Mouse (Mus musculus) thymus, postnatal 0 days (tissue): ENCODE data around the gene Stox2. TPM values are rescaled to one million over a fixed set of nuclear protein-coding genes. Genes with fewer than 3 reads are reported as not detected.
A peak's percentile ranks its signal among the peaks of the same experiment; 100 is the strongest.

Experiments used
- DNase-seq: peaks from one replicate; pipeline ENCODE4 v3.0.0-alpha.2; 2015; ENCODE audit warnings: low spot score
- polyA plus RNA-seq: library from polyadenylated mRNA; unstranded; fragments of >200 nt; fragmentation: Nextera tagmentation; extraction: Ambion mirVana; gene quantifications from 2 replicates; pipeline ENCODE4 v1.2.1, GENCODE M21; 2015

Gene Stox2
- polyA plus RNA-seq, 1 experiment from 2014 or later = 2.6 TPM

- no peak for DNase-seq
These were observed 203.0 kb downstream of the Stox2 start for GRCm38 (mm10) chr8:47243016-47243630.

DNA sequence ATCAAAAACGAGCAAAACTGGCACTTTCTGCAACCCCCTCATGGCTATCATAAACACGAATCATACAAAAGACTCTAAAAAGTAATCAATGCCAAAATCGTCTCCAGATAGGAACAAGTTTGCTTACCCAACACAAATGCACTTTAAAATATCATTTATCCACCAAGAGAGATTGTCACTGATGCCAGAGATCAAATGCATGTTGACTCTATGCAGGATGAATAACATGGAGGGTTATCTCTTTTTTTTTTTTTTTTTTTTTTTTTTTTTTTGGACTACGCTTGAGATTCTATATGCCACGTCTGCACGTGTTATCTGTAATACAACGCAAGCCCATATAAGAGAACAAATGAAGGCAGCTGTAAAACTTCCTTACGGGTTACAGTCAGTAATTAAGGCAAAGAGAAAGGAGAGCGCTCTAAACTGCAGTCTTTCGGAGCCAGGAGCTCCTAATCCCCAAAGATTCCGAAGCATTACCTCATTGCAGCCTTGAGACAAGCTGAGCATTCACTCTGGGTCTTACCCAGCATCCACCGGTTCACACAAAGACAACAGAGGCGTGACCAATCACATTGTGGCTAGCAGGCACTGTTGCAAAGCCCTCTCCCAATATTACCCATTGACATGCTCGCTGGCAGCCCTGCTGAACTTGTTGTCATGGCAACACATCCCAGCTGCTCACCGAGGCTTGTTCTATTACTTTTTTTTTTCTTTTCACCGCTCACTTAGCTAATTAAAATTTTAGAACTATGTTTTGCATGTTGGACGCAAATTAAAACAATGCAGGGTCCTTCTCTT is 203.8 kb downstream of the Stox2 start:
- peak; percentile 6 for DNase-seq

DNA sequence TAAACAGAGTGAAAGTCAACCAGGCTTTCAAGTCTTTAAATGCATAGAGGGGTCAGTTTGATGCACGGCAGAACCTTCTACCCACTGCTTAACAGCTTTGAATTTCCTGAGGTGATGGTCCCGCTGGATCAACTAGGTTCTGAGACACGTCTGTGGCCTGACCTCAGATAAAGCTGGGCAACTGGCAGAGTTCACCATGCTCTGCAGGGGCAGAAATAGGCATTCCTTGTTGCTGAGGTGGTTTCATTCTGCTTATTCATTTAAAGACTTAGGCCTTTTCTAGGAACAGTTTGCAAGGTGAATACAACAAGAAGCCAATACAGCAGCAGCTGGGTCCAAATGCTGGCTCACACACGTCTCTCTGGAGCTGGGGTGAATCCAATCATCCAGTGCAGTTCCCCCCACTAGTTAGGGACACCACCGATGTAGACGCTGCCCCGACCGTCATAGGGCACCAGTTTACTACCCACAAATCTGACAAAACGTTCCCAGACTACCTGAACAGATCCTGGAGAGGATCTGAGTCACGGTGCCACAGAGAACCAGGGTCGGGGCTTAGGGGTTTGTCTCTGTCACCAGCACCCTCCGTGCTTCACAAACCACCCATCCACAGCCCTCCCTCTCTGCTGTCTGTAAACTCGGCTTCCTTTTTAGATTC is 204.6 kb downstream of the Stox2 start:
- no peak for DNase-seq

- DNase-seq = no peak
These were observed 205.3 kb downstream of the Stox2 start for GRCm38 (mm10) chr8:47240871-47241270.

DNA sequence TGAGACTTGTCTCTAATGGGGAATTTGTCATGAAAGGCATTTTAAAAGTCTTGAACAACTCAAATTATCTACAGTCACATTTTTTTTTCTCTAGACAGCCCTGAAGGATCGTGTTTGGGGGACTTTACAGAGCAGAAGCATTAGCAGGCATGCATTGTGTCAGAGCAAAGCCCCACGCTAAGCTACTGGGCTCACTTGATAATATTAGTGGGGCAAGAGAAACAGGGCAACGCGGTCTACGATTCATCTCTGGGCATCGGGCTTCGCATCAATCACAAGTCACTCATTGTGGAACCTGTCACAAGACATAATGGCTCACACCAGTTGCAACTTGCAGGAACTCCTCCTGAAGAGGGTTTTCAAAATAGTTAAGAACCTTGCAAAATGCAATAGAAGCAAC is 205.9 kb downstream of the Stox2 start:
- DNase-seq = no peak

GRCm38 (mm10) chr8:47232081-47232480 is 214.1 kb downstream of the Stox2 start:
- DNase-seq = no peak

DNA sequence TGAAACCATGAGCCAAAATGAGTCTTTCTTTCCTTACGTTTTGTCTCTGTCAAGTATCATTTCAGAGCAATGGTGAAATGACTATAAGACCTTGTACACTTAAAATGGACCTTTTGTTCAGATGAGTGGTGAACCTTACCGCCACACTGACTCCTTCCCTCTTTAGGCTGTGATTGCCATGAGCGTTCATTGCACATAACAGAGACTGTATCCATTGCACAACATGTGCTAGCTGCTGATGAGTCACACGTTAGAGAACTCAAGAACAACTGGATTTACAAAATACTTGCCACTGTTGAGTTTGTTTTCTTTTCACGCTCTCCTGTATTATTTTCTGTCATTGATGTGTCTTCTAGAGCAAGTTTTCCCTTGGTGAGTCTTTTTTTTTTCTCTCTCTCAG is 216.1 kb downstream of the Stox2 start:
- DNase-seq = no peak

GRCm38 (mm10) chr8:47221851-47222250 is 224.3 kb downstream of the Stox2 start:
- DNase-seq = no peak

- no peak for DNase-seq
These were observed 225.0 kb downstream of the Stox2 start for GRCm38 (mm10) chr8:47221191-47221590.

DNA sequence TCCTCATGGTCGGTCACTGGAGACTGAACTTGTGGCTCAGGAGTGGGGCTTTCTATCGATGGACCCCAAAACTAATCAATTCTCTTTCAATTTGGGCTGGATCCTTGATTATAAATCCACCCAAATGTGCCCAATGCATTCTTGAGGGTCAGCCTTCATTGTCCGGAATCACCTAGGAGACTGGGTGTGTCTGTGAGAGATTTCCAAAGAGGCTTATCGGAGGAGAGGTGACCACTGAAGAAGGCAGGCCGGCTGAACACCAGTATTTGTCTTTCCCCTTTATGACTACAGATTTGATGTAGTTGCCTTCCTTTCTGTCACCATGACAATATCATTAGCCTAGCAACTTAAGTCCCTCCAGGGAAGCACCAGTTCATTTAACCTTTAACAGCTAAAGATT is 225.8 kb downstream of the Stox2 start:
- no peak for DNase-seq

GRCm38 (mm10) chr8:47218536-47218935 is 227.6 kb downstream of the Stox2 start:
- no peak for DNase-seq

DNA sequence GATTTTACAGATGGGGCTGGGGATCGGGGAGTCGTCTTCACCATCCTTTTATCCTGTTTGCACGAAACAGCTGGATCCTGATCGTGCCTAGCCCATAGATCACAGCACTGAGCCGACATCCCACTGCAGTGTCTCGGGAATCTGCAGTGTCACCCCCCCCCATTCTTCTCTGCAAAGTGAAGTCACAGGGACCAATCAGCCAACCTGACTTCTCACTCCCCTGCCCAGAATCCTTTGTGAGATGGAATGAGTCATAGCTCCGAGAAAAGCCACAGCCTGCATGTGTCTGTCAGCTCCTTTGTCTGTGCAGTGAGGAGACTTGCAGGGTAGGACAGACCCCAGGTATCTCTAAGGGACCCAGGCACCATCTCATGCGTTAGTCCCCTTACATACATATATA is 228.1 kb downstream of the Stox2 start:
- DNase-seq = no peak

- DNase-seq = no peak
These were observed 234.0 kb downstream of the Stox2 start for GRCm38 (mm10) chr8:47212124-47212523.

- no peak for DNase-seq
These were observed 234.9 kb downstream of the Stox2 start for GRCm38 (mm10) chr8:47211226-47211625.

GRCm38 (mm10) chr8:47208246-47208645 is 237.9 kb downstream of the Stox2 start:
- DNase-seq = no peak

DNA sequence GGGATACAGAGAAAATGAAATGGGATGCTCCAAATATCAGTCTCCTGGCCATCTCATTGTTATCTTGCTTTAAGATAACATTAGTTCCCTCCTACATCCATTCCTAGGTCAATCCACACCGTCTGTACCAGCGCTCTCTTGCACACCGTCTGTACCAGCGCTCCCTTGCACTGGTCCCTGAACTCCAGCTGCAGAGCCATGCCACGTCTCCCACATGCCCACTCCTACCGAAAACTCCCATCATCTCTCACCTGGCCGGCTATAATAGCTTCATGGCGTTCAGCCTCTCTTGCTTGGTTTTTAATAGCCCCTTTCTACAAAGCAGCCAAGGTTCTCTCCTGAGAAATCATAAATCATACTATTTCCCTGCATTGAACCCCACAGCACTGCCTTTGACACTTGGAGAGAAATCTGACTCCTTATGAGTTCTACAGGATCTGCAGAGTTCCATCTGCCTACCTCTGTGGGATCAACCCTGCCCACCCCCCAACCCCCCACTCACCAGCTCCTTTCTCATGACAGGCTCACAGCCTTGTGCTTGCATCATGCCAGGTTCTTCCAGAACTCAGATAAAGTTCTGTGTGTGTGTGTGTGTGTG is 239.4 kb downstream of the Stox2 start:
- DNase-seq = no peak

GRCm38 (mm10) chr8:47205472-47205871 is 240.7 kb downstream of the Stox2 start:
- no peak for DNase-seq

DNA sequence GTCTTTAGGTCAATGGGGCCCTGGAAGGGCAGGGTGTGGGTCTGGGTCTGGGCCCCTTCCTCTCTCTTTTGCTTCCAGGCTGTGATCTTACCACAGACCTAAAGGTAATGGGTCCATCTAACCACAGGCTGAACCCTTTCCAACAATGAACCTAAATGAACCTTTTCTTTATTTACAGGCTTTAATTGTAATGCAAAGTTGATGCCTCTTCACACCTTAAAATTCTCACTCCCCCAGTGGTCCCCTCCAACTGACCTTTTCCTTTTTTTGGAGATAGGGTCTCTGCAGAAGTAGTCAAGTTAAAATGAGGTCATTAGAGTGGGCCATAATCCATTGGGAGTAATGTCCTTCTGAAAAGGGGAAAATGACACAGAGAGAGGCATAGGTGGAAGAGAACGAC is 249.8 kb downstream of the Stox2 start:
- no peak for DNase-seq

- DNase-seq = no peak
These were observed 252.7 kb downstream of the Stox2 start for GRCm38 (mm10) chr8:47193321-47193996.

- no peak for DNase-seq
These were observed 254.5 kb downstream of the Stox2 start for GRCm38 (mm10) chr8:47191444-47192365.
